Mouse (Mus musculus) testis, adult 10 weeks (tissue): Measurements from ENCODE around the gene Parp4. TPM values are rescaled to one million over a fixed set of nuclear protein-coding genes. Genes with fewer than 3 reads are reported as not detected.

Experiments
- polyA plus RNA-seq: library from polyadenylated mRNA; stranded (reverse); fragments of 350-450 nt; fragmentation: Illumina TruSeq; extraction: RNeasy Lipid Tissue Mini Kit (QIAGEN cat#74804); gene quantifications from one replicate; pipeline ENCODE4 v1.2.3, GENCODE M21; 2014; ENCODE audit warnings: low read depth, low replicate concordance

The Parp4 gene
- 4.3 TPM for polyA plus RNA-seq

GRCm38 (mm10) chr14:56575416-56575815 lies at the start of gene Parp4, which contains the start of gene Cenpj:
Gene Parp4, plus strand, starts transcription at chr14:56575619.
Gene Cenpj, minus strand, starts transcription at chr14:56575425.

GRCm38 (mm10) chr14:56667969-56668802 lies 92.8 kb downstream of the Parp4 start, which contains the start of gene Mphosph8:
Gene Mphosph8, plus strand, starts transcription at chr14:56668248.

Other genes with a start within 250 kb of the Parp4 start
- 0.20 TPM for gene Atp12a, start 210.6 kb upstream of the Parp4 start, polyA plus RNA-seq
- gene Rnf17, start 173.0 kb upstream of the Parp4 start, polyA plus RNA-seq = 517 TPM
- 55.6 TPM for gene Cenpj, start 194 bp upstream of the Parp4 start, polyA plus RNA-seq
- 210 TPM for gene Mphosph8, start 92.6 kb downstream of the Parp4 start, polyA plus RNA-seq
- gene Pspc1, start 202.7 kb downstream of the Parp4 start, polyA plus RNA-seq = 185 TPM
- 90.4 TPM for gene Zmym5, start 236.1 kb downstream of the Parp4 start, polyA plus RNA-seq